Mouse (Mus musculus): ENCODE data around the gene Lyl1. TPM values are rescaled to one million over a fixed set of nuclear protein-coding genes. Genes with fewer than 3 reads are reported as not detected.

Gene Lyl1
- 43.7 and 45.6 TPM in 2 replicates for polyA plus RNA-seq (2015; fragmentation: Nextera tagmentation; extraction: Ambion mirVana)

- H3K4me2 ChIP-seq (ENCODE audit: low read depth, low read length): peak within 1 kb of the TSS; percentile 93
- H3K4me3 ChIP-seq (ENCODE audit: low read depth, low read length): peak within 1 kb of the TSS; percentile 71
- ATAC-seq (ENCODE audit: low read depth): peak; percentile 90
- H3K36me3 ChIP-seq (ENCODE audit: control insufficient read depth, insufficient read depth): peaks cover 36% of the 10 kb centered on the region
- H3K27ac ChIP-seq (ENCODE audit: low read length): peak within 1 kb of the TSS; percentile 98
- no peaks in the 10 kb centered on the region for H3K9me3 ChIP-seq (replicated peaks; ENCODE audit: control insufficient read depth, low read length)
- H3K27me3 ChIP-seq (ENCODE audit: control insufficient read depth, insufficient read depth, low read depth, low read length): peaks cover 4% of the 10 kb centered on the region; the same call in 1 of the 2 replicates
- H3K4me1 ChIP-seq (ENCODE audit: control insufficient read depth, low read depth, low read length): peaks cover 56% of the 10 kb centered on the region
- 2% methylated on average over 34 of the region's 34 CpGs for WGBS (ENCODE audit: insufficient replicate concordance)
- H3K9ac ChIP-seq (ENCODE audit: low read depth, low read length): peak within 1 kb of the TSS; percentile 83
These were observed at the start of gene Lyl1 for GRCm38 (mm10) chr8:84700941-84701911. TSS of gene Lyl1 (plus strand) at chr8:84701457.

DNA sequence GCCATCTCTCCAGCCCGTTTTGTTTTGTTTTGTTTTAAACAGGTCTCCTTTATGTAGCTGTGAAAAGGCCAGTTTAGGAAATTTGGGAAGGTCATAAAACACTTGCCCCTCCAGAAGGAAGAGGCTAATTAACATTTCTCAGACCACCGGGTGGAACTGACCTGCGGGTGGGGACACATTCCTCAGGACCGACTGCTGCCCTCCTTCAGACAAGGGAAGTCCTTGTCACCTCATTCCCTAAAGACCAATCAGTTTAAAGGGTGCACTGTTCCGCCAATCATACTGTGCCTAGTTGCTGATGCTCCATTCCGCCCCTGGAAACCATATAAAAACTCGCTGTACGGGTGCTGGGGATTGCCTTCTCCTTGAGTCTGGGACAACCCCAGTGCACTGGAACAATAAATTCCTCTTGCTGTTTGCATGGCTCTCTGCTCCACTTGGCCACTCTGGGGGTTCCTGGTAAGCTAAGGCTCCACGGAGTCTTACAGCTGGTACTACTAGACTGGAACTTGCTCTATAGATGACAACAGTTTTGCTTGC is 48.1 kb upstream of the Lyl1 start:
- 52% methylated on average over 9 of the region's 9 CpGs for WGBS (ENCODE audit: insufficient replicate concordance)
- Histone ChIP-seq H3K4me3 (ENCODE audit: low read depth, low read length) (no peak overlapping the region), H3K9me3 (replicated peaks; ENCODE audit: control insufficient read depth, low read length) (no peaks in the 10 kb centered on the region), H3K27ac (ENCODE audit: low read length) (no peak overlapping the region), H3K4me1 (ENCODE audit: control insufficient read depth, low read depth, low read length) (peaks cover 32% of the 10 kb centered on the region), H3K4me2 (ENCODE audit: low read depth, low read length) (peak overlapping the region; percentile 6; the same call in 1 of the 2 replicates), H3K27me3 (ENCODE audit: control insufficient read depth, insufficient read depth, low read depth, low read length) (peaks cover 4% of the 10 kb centered on the region), H3K9ac (ENCODE audit: low read depth, low read length) (no peak overlapping the region), H3K36me3 (ENCODE audit: control insufficient read depth, insufficient read depth) (no peaks in the 10 kb centered on the region)
- ATAC-seq (ENCODE audit: low read depth): no peak

GRCm38 (mm10) chr8:84654597-84654996 is 46.7 kb upstream of the Lyl1 start:
- WGBS (ENCODE audit: insufficient replicate concordance): 42% methylated on average over 4 of the region's 4 CpGs

GRCm38 (mm10) chr8:84655336-84656190 is 45.7 kb upstream of the Lyl1 start:
- peaks cover 4% of the 10 kb centered on the region for H3K27me3 ChIP-seq (ENCODE audit: control insufficient read depth, insufficient read depth, low read depth, low read length)
- H3K9me3 ChIP-seq (replicated peaks; ENCODE audit: control insufficient read depth, low read length): no peaks in the 10 kb centered on the region
- H3K4me3 ChIP-seq (ENCODE audit: low read depth, low read length): peak overlapping the region; percentile 48
- peak; percentile 9; the same call in 1 of the 2 replicates for ATAC-seq (ENCODE audit: low read depth)
- WGBS (ENCODE audit: insufficient replicate concordance): 8% methylated on average over 15 of the region's 15 CpGs
- H3K9ac ChIP-seq (ENCODE audit: low read depth, low read length): peak overlapping the region; percentile 49
- peak overlapping the region; percentile 66 for H3K27ac ChIP-seq (ENCODE audit: low read length)
- H3K36me3 ChIP-seq (ENCODE audit: control insufficient read depth, insufficient read depth): no peaks in the 10 kb centered on the region
- H3K4me1 ChIP-seq (ENCODE audit: control insufficient read depth, low read depth, low read length): peaks cover 45% of the 10 kb centered on the region
- peak overlapping the region; percentile 69 for H3K4me2 ChIP-seq (ENCODE audit: low read depth, low read length)

More at GRCm38 (mm10) chr8:84654597-84654996, 46.7 kb upstream of the Lyl1 start:
- Histone ChIP-seq H3K9me3 (replicated peaks; ENCODE audit: control insufficient read depth, low read length) (no peaks in the 10 kb centered on the region), H3K27me3 (ENCODE audit: control insufficient read depth, insufficient read depth, low read depth, low read length) (peaks cover 4% of the 10 kb centered on the region), H3K9ac (ENCODE audit: low read depth, low read length) (no peak overlapping the region), H3K4me3 (ENCODE audit: low read depth, low read length) (no peak overlapping the region), H3K27ac (ENCODE audit: low read length) (no peak overlapping the region), H3K36me3 (ENCODE audit: control insufficient read depth, insufficient read depth) (no peaks in the 10 kb centered on the region), H3K4me2 (ENCODE audit: low read depth, low read length) (no peak overlapping the region), H3K4me1 (ENCODE audit: control insufficient read depth, low read depth, low read length) (peaks cover 37% of the 10 kb centered on the region)
- ATAC-seq (ENCODE audit: low read depth): no peak

DNA sequence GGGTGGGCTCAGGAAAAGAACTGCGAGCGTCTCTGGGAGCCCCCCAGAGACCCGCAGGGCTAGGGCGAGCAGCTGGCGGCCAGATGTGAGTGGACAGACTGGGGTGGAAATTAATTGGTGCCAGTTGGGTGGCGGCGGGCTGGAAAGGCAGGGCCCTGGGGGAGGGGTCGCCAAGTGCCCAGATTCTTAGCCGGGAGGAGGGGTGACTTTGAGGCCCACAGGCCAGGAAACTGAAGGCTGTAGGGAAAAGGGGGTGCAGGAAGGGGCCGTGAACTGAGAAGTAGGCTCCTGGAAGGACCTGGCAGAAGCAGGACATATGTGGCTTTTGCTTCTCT is 45.1 kb upstream of the Lyl1 start:
- Histone ChIP-seq H3K36me3 (ENCODE audit: control insufficient read depth, insufficient read depth) (no peaks in the 10 kb centered on the region), H3K4me3 (ENCODE audit: low read depth, low read length) (peak overlapping the region; percentile 48), H3K27me3 (ENCODE audit: control insufficient read depth, insufficient read depth, low read depth, low read length) (peaks cover 4% of the 10 kb centered on the region), H3K27ac (ENCODE audit: low read length) (peak overlapping the region; percentile 66), H3K9me3 (replicated peaks; ENCODE audit: control insufficient read depth, low read length) (no peaks in the 10 kb centered on the region), H3K4me2 (ENCODE audit: low read depth, low read length) (peak overlapping the region; percentile 69), H3K9ac (ENCODE audit: low read depth, low read length) (peak overlapping the region; percentile 49), H3K4me1 (ENCODE audit: control insufficient read depth, low read depth, low read length) (peaks cover 51% of the 10 kb centered on the region)
- WGBS (ENCODE audit: insufficient replicate concordance): 3% methylated on average over 10 of the region's 10 CpGs
- no peak for ATAC-seq (ENCODE audit: low read depth)

DNA sequence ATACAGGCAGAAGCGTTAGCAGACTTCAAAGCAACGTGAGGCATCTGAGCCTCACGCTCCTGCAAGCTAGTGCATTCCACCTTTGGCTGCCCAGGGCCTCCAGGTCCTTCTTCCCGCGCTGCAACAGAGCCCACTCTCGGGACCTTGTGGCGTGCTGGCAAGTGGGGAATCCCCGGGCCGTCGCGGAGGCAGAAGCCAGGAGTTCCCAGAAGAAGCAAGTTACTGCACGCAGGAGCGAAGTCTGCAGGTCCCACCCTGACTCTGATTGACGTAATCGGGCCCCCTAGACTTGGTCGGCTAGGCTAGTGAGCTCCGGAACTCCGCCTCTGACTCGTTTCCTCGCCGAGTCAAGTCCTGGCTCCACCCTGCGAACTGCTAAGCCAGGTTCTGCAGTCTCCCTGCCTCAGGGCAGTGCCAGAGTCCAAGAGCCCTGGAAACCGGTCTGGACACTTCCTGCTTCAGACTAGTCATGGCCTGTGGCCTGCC is 44.6 kb upstream of the Lyl1 start:
- Histone ChIP-seq H3K4me2 (ENCODE audit: low read depth, low read length) (peak overlapping the region; percentile 69), H3K36me3 (ENCODE audit: control insufficient read depth, insufficient read depth) (no peaks in the 10 kb centered on the region), H3K4me3 (ENCODE audit: low read depth, low read length) (peak overlapping the region; percentile 48), H3K4me1 (ENCODE audit: control insufficient read depth, low read depth, low read length) (peaks cover 56% of the 10 kb centered on the region), H3K27ac (ENCODE audit: low read length) (peak overlapping the region; percentile 66), H3K27me3 (ENCODE audit: control insufficient read depth, insufficient read depth, low read depth, low read length) (peaks cover 4% of the 10 kb centered on the region), H3K9ac (ENCODE audit: low read depth, low read length) (peak overlapping the region; percentile 49), H3K9me3 (replicated peaks; ENCODE audit: control insufficient read depth, low read length) (no peaks in the 10 kb centered on the region)
- under 1% methylated on average over 23 of the region's 23 CpGs for WGBS (ENCODE audit: insufficient replicate concordance)
- ATAC-seq (ENCODE audit: low read depth): peak; percentile 59

- Histone ChIP-seq H3K4me2 (ENCODE audit: low read depth, low read length) (peak overlapping the region; percentile 69), H3K9me3 (replicated peaks; ENCODE audit: control insufficient read depth, low read length) (no peaks in the 10 kb centered on the region), H3K9ac (ENCODE audit: low read depth, low read length) (peak overlapping the region; percentile 49), H3K4me1 (ENCODE audit: control insufficient read depth, low read depth, low read length) (peaks cover 59% of the 10 kb centered on the region), H3K4me3 (ENCODE audit: low read depth, low read length) (peak overlapping the region; percentile 48), H3K27me3 (ENCODE audit: control insufficient read depth, insufficient read depth, low read depth, low read length) (peaks cover 4% of the 10 kb centered on the region), H3K36me3 (ENCODE audit: control insufficient read depth, insufficient read depth) (no peaks in the 10 kb centered on the region), H3K27ac (ENCODE audit: low read length) (peak overlapping the region; percentile 55)
- no peak for ATAC-seq (ENCODE audit: low read depth)
These were observed 44.1 kb upstream of the Lyl1 start for GRCm38 (mm10) chr8:84657203-84657602.

GRCm38 (mm10) chr8:84657680-84658079 is 43.6 kb upstream of the Lyl1 start:
- peak overlapping the region; percentile 55; the same call in 1 of the 2 replicates for H3K27ac ChIP-seq (ENCODE audit: low read length)
- no peak overlapping the region for H3K4me3 ChIP-seq (ENCODE audit: low read depth, low read length)
- H3K27me3 ChIP-seq (ENCODE audit: control insufficient read depth, insufficient read depth, low read depth, low read length): peaks cover 4% of the 10 kb centered on the region
- H3K36me3 ChIP-seq (ENCODE audit: control insufficient read depth, insufficient read depth): no peaks in the 10 kb centered on the region
- no peak for ATAC-seq (ENCODE audit: low read depth)
- H3K9ac ChIP-seq (ENCODE audit: low read depth, low read length): no peak overlapping the region
- 64% methylated on average over 4 of the region's 4 CpGs for WGBS (ENCODE audit: insufficient replicate concordance)
- no peak overlapping the region for H3K4me2 ChIP-seq (ENCODE audit: low read depth, low read length)
- H3K9me3 ChIP-seq (replicated peaks; ENCODE audit: control insufficient read depth, low read length): no peaks in the 10 kb centered on the region
- peaks cover 63% of the 10 kb centered on the region for H3K4me1 ChIP-seq (ENCODE audit: control insufficient read depth, low read depth, low read length)
